Mouse (Mus musculus): ENCODE results near the gene Edc3. TPM values are rescaled to one million over a fixed set of nuclear protein-coding genes. Genes with fewer than 3 reads are reported as not detected.
A peak's percentile ranks its signal among the peaks of the same experiment; 100 is the strongest.

Gene Edc3
- 24.6 and 27.7 TPM in 2 replicates for polyA plus RNA-seq (2014; fragmentation: Nextera tagmentation; extraction: Ambion mirVana)

DNA sequence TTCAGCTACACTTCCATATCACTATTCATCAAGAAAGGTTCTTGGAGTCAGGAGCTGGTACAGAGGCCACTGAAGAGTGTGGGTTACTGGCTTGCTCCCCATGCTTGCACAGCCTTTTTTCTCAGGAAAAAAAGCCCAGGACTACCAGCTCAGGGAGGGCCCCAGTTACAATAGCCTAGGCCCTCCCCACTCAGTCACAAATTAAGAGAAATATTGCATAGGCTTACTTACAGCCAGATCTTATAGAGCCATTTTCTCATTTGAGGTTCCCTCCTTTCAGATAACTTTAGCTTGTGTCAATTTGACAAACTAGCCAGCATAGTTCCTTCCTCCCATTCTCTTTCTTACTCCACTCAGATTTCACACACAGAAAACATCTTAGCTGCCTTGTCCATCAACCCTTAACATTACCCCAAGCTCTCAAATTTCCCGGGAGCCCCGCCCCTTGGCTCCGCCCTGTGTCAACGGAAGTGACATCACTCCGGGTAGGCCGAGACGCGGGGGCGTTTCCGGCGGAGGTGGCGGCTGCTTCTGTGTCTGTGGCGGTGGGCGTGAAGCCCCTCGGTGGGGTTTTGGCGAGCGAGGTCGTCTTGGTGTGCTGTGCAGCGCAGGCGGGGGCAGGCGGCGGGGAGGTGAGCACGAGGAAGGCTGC lies at the start of gene Edc3:
TSS of gene Edc3 (plus strand) at position 473 of the 652 bp plus-strand sequence.
- no peaks in the 10 kb centered on the region for H3K9me3 ChIP-seq (ENCODE audit: control insufficient read depth, low read length)
- H3K4me3 ChIP-seq (replicated peaks; ENCODE audit: low read depth, low read length) = peak within 1 kb of the TSS; percentile 82
- peak within 1 kb of the TSS; percentile 90 for H3K9ac ChIP-seq (replicated peaks; ENCODE audit: low read length)
- peak within 1 kb of the TSS; percentile 84 for H3K4me2 ChIP-seq (ENCODE audit: low read length)
- H3K27me3 ChIP-seq (ENCODE audit: control insufficient read depth, insufficient read depth, low read length) = no peaks in the 10 kb centered on the region
- H3K4me1 ChIP-seq (ENCODE audit: control insufficient read depth, insufficient read depth, low read length) = peaks cover 10% of the 10 kb centered on the region
- under 1% methylated on average over 23 of the region's 23 CpGs for WGBS
- H3K36me3 ChIP-seq (ENCODE audit: control insufficient read depth, insufficient read depth, low read length) = peaks cover 8% of the 10 kb centered on the region
- peak; percentile 94 for DNase-seq
- ATAC-seq (ENCODE audit: low FRiP score, low TSS enrichment) = peak; percentile 91
- H3K27ac ChIP-seq (replicated peaks; ENCODE audit: low read depth, low read length) = peak within 1 kb of the TSS; percentile 75

DNA sequence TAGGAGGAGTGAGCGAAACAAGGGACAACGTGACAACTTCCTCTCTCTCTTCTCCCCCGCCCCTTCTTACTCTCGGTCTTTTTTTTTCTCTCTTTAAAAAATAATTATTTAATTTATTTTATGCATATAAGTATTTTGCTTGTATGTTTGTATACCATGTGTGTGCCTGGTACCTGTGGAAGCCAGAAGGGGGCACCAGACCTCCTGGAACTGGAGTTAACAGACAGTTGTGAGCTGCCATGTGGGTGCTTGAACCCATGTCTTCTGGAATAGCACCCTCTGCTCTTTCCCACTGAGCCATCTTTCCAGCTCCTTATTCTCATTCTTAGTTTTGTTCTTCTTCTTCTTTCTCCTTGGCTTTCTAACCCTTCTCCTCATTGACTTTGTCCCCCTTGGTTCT lies 49.4 kb upstream of the Edc3 start:
- WGBS = 87% methylated on average over 4 of the region's 4 CpGs
- Histone ChIP-seq H3K27me3 (ENCODE audit: control insufficient read depth, insufficient read depth, low read length) (0 out of 2 replicates have a peak, but pooled peaks cover 5% of the 10 kb centered on the region), H3K4me1 (ENCODE audit: control insufficient read depth, insufficient read depth, low read length) (no peaks in the 10 kb centered on the region), H3K9me3 (ENCODE audit: control insufficient read depth, low read length) (no peaks in the 10 kb centered on the region), H3K4me2 (ENCODE audit: low read length) (no peak overlapping the region), H3K9ac (replicated peaks; ENCODE audit: low read length) (no peak overlapping the region), H3K27ac (replicated peaks; ENCODE audit: low read depth, low read length) (no peak overlapping the region), H3K36me3 (ENCODE audit: control insufficient read depth, insufficient read depth, low read length) (no peaks in the 10 kb centered on the region), H3K4me3 (replicated peaks; ENCODE audit: low read depth, low read length) (no peak overlapping the region)
- DNase-seq (no peak), ATAC-seq (ENCODE audit: low FRiP score, low TSS enrichment) (no peak)

DNA sequence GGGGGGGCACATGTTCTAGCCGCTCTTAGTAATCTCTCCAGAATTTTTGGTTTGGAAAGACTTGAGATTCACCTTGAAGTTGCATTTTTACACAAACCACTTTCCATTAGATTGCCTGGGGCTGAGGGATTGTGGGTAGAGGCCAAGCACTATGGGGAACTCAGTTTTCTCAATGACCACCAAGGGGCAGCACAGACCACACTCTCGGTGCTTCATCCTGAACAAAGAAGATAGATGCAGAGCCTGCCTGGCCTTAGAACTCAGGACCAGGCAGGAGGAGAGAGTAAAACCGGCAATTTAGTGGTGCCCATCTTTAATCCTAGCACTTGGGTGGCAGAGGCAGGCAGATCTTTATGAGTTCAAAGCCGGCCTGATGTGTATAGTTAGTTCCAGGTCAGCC lies 48.6 kb upstream of the Edc3 start:
- ATAC-seq (ENCODE audit: low FRiP score, low TSS enrichment) (no peak), DNase-seq (peak; percentile 83)
- 25% methylated on average over 4 of the region's 4 CpGs for WGBS
- H3K4me3 ChIP-seq (replicated peaks; ENCODE audit: low read depth, low read length) = no peak overlapping the region
- no peak overlapping the region for H3K27ac ChIP-seq (replicated peaks; ENCODE audit: low read depth, low read length)
- no peaks in the 10 kb centered on the region for H3K9me3 ChIP-seq (ENCODE audit: control insufficient read depth, low read length)
- H3K9ac ChIP-seq (replicated peaks; ENCODE audit: low read length) = no peak overlapping the region
- H3K27me3 ChIP-seq (ENCODE audit: control insufficient read depth, insufficient read depth, low read length) = 0 out of 2 replicates have a peak, but pooled peaks cover 2% of the 10 kb centered on the region
- H3K36me3 ChIP-seq (ENCODE audit: control insufficient read depth, insufficient read depth, low read length) = no peaks in the 10 kb centered on the region
- no peaks in the 10 kb centered on the region for H3K4me1 ChIP-seq (ENCODE audit: control insufficient read depth, insufficient read depth, low read length)
- H3K4me2 ChIP-seq (ENCODE audit: low read length) = no peak overlapping the region

DNA sequence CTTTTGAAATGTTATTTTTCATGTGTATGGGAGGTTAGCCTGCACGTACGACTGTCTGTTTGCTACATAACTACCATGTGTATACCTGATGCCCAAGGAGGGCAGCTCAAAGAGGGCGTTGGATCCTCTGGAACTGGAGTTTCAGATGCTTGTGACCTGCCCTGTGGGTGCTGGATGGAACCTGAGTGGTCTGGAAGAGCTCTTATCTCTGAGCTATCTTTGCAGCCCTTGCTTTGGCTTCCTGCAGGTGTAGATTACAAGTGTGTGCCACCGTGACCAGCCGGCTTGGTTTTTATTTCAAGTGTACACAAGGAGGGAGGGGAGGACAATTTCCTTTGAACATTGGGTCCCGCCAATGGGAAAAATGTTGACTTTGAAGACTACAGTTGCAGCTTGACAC lies 47.8 kb upstream of the Edc3 start:
- H3K4me1 ChIP-seq (ENCODE audit: control insufficient read depth, insufficient read depth, low read length) = no peaks in the 10 kb centered on the region
- no peak for DNase-seq
- no peaks in the 10 kb centered on the region for H3K36me3 ChIP-seq (ENCODE audit: control insufficient read depth, insufficient read depth, low read length)
- H3K9me3 ChIP-seq (ENCODE audit: control insufficient read depth, low read length) = no peaks in the 10 kb centered on the region
- no peak for ATAC-seq (ENCODE audit: low FRiP score, low TSS enrichment)
- H3K4me2 ChIP-seq (ENCODE audit: low read length) = no peak overlapping the region
- 87% methylated on average over 6 of the region's 6 CpGs for WGBS
- H3K27ac ChIP-seq (replicated peaks; ENCODE audit: low read depth, low read length) = no peak overlapping the region
- no peaks in the 10 kb centered on the region for H3K27me3 ChIP-seq (ENCODE audit: control insufficient read depth, insufficient read depth, low read length)
- H3K9ac ChIP-seq (replicated peaks; ENCODE audit: low read length) = no peak overlapping the region
- no peak overlapping the region for H3K4me3 ChIP-seq (replicated peaks; ENCODE audit: low read depth, low read length)

DNA sequence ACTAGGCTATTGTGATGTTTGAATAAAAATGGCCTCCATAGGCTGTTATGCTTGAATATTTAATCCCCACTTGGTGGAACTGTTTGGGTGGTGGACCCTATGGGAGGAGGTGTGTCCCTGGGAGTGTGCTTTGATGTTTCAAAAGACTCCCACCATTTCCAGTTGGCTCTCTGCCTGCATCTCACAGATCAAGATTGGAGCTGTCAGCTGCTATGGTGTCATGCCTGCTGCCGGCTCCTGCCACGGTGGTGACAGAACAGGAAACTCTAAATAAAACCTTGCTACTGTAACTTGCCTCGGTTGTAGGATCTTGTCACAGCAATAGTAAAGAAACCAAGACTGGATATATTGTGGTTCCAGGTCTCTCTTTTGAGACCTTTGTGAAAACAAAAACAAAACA lies 46.8 kb upstream of the Edc3 start:
- no peaks in the 10 kb centered on the region for H3K27me3 ChIP-seq (ENCODE audit: control insufficient read depth, insufficient read depth, low read length)
- 83% methylated on average over 3 of the region's 3 CpGs for WGBS
- DNase-seq (no peak), ATAC-seq (ENCODE audit: low FRiP score, low TSS enrichment) (no peak)
- H3K9me3 ChIP-seq (ENCODE audit: control insufficient read depth, low read length) = no peaks in the 10 kb centered on the region
- H3K4me1 ChIP-seq (ENCODE audit: control insufficient read depth, insufficient read depth, low read length) = no peaks in the 10 kb centered on the region
- H3K4me2 ChIP-seq (ENCODE audit: low read length) = no peak overlapping the region
- no peaks in the 10 kb centered on the region for H3K36me3 ChIP-seq (ENCODE audit: control insufficient read depth, insufficient read depth, low read length)
- H3K27ac ChIP-seq (replicated peaks; ENCODE audit: low read depth, low read length) = no peak overlapping the region
- no peak overlapping the region for H3K4me3 ChIP-seq (replicated peaks; ENCODE audit: low read depth, low read length)
- no peak overlapping the region for H3K9ac ChIP-seq (replicated peaks; ENCODE audit: low read length)

DNA sequence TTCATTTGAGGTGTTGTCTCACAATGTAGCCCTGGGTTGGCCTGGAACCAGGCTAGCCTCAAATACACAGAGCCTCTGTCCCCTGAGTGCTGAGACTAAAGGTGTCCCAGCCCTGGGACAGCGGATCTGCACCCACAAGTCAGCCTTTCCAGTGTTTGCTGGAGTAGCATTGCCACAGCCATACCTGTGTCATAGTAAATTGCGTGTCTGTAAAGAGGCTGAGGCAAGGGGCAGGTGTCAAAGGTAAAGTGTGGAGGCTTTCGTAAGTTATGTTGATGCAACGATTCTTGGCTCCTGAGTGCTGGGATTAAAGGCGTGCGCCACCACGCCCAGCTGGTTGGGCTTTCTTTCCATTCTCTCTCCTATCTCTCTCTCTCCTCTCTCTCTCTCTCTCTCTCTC lies 43.7 kb upstream of the Edc3 start:
- Histone ChIP-seq H3K4me2 (ENCODE audit: low read length) (no peak overlapping the region), H3K9me3 (ENCODE audit: control insufficient read depth, low read length) (no peaks in the 10 kb centered on the region), H3K9ac (replicated peaks; ENCODE audit: low read length) (no peak overlapping the region), H3K36me3 (ENCODE audit: control insufficient read depth, insufficient read depth, low read length) (no peaks in the 10 kb centered on the region), H3K4me1 (ENCODE audit: control insufficient read depth, insufficient read depth, low read length) (no peaks in the 10 kb centered on the region), H3K27ac (replicated peaks; ENCODE audit: low read depth, low read length) (no peak overlapping the region), H3K4me3 (replicated peaks; ENCODE audit: low read depth, low read length) (no peak overlapping the region), H3K27me3 (ENCODE audit: control insufficient read depth, insufficient read depth, low read length) (no peaks in the 10 kb centered on the region)
- ATAC-seq (ENCODE audit: low FRiP score, low TSS enrichment) (no peak), DNase-seq (no peak)
- WGBS = 65% methylated on average over 7 of the region's 7 CpGs

DNA sequence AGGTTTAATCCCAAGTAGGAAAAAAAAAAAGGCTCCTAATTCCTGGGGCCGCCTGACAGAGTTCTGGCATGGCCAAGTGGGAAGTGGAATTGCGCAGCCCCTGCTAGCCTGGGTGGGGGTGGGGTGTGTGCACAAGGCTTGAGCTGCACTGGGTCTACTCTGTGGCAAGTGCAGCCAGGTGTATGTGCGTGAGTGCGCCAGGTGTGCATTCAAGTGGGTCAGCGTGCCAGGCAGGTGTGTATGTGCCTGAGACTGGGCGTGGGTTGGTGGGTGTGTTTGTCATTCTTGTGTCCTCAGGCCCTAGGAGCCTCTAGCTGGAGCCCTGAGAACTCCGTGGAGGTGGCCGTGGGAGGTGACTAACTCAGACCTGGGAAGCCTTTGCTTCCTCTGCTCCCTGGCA lies 41.8 kb upstream of the Edc3 start:
- H3K4me2 ChIP-seq (ENCODE audit: low read length) = no peak overlapping the region
- H3K27me3 ChIP-seq (ENCODE audit: control insufficient read depth, insufficient read depth, low read length) = no peaks in the 10 kb centered on the region
- no peaks in the 10 kb centered on the region for H3K9me3 ChIP-seq (ENCODE audit: control insufficient read depth, low read length)
- no peak for DNase-seq
- WGBS = 85% methylated on average over 8 of the region's 8 CpGs
- no peak for ATAC-seq (ENCODE audit: low FRiP score, low TSS enrichment)
- no peaks in the 10 kb centered on the region for H3K36me3 ChIP-seq (ENCODE audit: control insufficient read depth, insufficient read depth, low read length)
- no peak overlapping the region for H3K9ac ChIP-seq (replicated peaks; ENCODE audit: low read length)
- H3K4me3 ChIP-seq (replicated peaks; ENCODE audit: low read depth, low read length) = no peak overlapping the region
- H3K4me1 ChIP-seq (ENCODE audit: control insufficient read depth, insufficient read depth, low read length) = no peaks in the 10 kb centered on the region
- H3K27ac ChIP-seq (replicated peaks; ENCODE audit: low read depth, low read length) = no peak overlapping the region

DNA sequence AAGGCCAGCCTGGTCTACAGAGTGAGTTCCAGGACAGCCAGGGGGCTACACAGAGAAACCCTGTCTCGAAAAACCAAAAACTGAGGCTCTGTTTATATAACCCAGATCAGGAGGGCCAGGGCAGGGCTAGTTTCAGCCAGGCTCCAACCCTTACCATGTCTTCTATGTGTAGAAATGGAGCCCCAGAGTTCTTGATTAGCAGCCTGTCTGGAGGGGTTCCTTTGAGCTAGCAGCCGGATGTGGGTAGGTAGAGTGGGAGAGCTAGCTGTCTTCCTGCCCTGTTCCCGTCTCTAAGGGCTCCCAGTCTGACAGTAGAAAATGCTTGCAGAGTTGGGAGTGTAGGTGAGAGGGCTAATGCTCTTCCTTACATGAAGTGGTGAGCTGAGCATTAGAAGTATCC lies 41.2 kb upstream of the Edc3 start:
- H3K9me3 ChIP-seq (ENCODE audit: control insufficient read depth, low read length) = no peaks in the 10 kb centered on the region
- H3K9ac ChIP-seq (replicated peaks; ENCODE audit: low read length) = no peak overlapping the region
- no peaks in the 10 kb centered on the region for H3K36me3 ChIP-seq (ENCODE audit: control insufficient read depth, insufficient read depth, low read length)
- H3K4me1 ChIP-seq (ENCODE audit: control insufficient read depth, insufficient read depth, low read length) = no peaks in the 10 kb centered on the region
- WGBS = 76% methylated on average over 3 of the region's 3 CpGs
- no peak for ATAC-seq (ENCODE audit: low FRiP score, low TSS enrichment)
- H3K27me3 ChIP-seq (ENCODE audit: control insufficient read depth, insufficient read depth, low read length) = no peaks in the 10 kb centered on the region
- no peak for DNase-seq
- H3K4me3 ChIP-seq (replicated peaks; ENCODE audit: low read depth, low read length) = no peak overlapping the region
- H3K4me2 ChIP-seq (ENCODE audit: low read length) = no peak overlapping the region
- no peak overlapping the region for H3K27ac ChIP-seq (replicated peaks; ENCODE audit: low read depth, low read length)

DNA sequence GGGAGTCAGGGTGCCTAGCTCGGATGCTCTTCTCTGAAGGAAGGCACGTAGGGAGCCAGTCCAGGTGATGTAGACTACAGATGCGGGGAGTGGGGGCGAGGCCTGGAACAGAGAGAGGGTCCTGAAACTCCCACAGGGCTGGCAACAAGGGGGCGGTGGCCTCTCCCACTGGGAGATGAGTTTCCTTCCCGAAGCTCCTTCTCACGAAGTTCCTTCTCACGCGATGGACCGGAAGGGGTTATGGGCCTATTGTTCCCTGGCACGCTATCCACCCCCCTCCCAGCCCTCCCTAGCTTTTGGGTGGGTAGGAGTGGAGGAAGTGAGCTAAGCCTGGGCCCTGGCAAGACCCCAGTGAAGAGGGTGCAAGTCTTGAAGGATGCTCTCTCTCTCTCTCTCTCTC lies 40.5 kb upstream of the Edc3 start:
- Histone ChIP-seq H3K27ac (replicated peaks; ENCODE audit: low read depth, low read length) (no peak overlapping the region), H3K4me3 (replicated peaks; ENCODE audit: low read depth, low read length) (no peak overlapping the region), H3K27me3 (ENCODE audit: control insufficient read depth, insufficient read depth, low read length) (no peaks in the 10 kb centered on the region), H3K9ac (replicated peaks; ENCODE audit: low read length) (no peak overlapping the region), H3K4me1 (ENCODE audit: control insufficient read depth, insufficient read depth, low read length) (no peaks in the 10 kb centered on the region), H3K9me3 (ENCODE audit: control insufficient read depth, low read length) (no peaks in the 10 kb centered on the region), H3K4me2 (ENCODE audit: low read length) (no peak overlapping the region), H3K36me3 (ENCODE audit: control insufficient read depth, insufficient read depth, low read length) (no peaks in the 10 kb centered on the region)
- no peak for DNase-seq
- 55% methylated on average over 11 of the region's 11 CpGs for WGBS
- ATAC-seq (ENCODE audit: low FRiP score, low TSS enrichment) = no peak
